Mouse (Mus musculus) spleen, embryonic (tissue): ENCODE data around the gene Nmral1.

Experiments used
- CTCF ChIA-PET: fragments of 350-600 bp; sonication (Branson Sonifier 250); formaldehyde crosslinking; loops from one replicate; lab custom pipeline; 2022; lab: Charles Lee

The Nmral1 gene

DNA sequence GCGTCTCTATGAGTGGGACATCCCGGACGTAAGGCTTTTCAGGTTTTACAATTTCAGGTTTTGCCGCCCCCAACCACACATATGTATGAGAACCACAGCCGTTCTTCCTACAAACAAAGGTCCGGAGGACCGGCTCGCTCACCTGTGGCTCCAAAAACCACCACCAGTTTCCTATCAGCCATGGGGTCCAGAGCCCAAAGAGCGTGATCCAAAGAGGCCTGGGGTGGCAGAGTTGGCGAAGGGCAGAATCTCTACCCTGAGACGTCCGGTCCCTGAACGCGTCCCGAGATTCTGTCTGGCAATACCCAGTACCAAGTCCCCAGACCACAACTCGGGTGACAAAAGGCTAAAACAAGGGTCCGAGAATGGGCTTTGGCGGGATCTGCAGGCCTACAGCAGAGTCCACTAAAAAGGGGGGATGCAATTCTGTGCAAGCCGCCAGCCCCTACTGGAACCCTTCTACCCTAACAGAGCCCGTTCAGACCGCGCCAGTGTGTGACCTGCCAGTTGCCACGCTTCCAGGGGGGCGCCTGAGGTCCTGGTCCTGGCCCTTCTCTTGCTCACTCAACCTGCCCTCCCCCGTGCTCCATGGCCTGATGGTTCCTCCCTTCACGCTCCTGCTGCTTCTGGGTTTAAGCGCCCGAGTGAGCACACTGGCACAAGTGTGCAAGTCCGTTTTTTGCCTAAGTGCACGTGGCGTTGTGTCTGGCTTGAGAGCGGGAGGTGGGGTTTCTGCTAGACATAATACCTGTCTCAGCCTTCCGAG is at the start of gene Nmral1:
Gene Nmral1, minus strand, starts transcription at position 604 of the 766 bp plus-strand sequence.
- CTCF ChIA-PET, result no interaction called here

DNA sequence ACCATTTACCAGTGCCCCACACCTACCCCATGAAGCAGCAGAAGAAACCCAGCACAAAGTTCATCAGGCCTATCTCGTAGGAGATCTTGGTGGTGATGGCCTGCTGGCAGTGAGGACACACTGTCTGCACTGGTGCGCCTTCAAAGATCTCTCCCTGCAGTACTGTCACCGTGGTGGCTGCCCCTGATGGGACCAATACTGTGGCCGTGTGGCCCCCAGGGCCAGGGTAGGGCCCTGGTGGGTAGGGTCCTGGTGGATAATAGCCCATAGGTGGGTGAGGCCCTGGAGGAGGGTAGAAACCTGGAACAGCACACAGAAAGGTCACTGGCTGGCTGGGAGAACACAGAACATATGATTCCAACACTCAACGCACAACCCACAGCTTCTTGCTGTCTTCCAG is 49.6 kb upstream of the Nmral1 start:
- CTCF ChIA-PET, result interaction anchor here (0.9 kb wide), 1 partner anchor 12 kb away, joined by 3 read pairs; no protein-coding TSS in a partner anchor

DNA sequence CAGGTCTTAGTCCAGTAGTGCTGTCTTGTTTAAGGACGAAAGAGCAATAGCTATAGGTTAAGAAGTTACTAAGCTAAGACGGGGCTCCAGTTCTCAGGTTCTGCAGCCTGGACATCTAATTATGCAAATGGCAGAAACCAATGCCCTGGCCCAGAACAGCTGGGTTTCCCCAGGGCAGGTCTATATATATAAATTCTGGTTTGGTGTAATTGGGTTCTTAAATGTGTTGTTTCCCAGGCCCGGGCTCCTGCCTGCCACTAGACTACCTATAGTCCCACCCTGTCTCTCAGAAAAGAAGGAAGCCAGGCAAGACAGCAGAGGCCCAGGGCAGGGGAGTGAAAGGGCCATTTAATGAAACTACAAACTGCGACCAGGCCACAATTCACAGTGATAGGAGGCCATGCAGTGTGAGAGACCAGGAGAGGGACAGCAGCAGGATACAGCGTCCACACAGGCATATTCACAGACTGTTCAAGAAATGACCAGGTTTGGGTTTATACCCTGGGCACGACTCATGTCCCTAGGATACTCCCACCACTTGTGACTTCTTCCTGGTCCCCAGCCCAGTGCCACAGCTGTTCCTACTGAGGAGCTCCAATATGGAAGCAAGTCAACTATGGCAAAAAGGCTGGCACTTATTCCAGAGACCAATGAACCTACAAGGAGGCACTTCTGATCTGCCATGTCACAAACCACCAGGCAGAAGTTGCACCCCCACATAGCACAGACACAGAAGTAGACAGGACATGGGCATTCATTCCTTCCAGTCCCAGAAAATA is 48.0 kb upstream of the Nmral1 start:
- CTCF ChIA-PET, result no interaction called here

DNA sequence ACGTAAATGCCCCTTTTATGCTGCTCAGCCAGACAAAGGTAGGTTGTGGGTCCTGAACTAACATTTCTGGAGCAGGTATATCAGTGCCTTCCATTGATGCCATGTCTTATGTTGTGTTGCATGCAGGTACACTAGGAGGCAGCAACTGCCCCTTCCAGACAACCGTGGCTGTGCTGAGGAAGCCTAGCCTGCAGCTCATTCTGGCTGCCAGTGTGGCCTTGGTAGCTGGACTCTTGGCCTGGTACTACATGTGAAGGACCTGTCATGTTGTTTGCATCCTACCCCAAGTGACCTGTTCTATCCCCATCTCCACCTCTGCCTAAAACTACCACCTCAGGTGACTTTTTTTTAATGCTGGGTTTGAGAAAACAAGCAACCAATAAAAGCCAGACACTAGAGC is 46.7 kb upstream of the Nmral1 start:
- CTCF ChIA-PET, result no interaction called here

DNA sequence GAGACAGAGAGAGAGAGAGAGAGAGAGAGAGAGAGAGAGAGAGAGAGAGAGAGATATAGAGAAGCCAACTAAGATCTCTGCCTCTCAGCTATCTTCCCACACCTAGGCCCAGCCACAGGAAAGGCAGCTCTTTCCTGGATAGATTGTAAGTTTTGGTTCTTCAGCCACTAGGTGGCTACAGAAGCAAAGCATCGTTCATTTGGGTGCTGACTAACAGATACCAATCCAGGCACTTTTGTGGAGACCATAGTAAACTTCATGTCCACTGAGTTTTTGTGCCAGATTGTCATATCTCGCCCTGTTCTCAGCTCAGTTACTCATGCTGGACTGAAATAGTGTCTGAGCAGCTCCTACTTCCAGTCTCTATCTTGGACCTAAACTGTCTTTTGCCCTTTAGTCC is 44.1 kb upstream of the Nmral1 start:
- CTCF ChIA-PET, result no interaction called here

DNA sequence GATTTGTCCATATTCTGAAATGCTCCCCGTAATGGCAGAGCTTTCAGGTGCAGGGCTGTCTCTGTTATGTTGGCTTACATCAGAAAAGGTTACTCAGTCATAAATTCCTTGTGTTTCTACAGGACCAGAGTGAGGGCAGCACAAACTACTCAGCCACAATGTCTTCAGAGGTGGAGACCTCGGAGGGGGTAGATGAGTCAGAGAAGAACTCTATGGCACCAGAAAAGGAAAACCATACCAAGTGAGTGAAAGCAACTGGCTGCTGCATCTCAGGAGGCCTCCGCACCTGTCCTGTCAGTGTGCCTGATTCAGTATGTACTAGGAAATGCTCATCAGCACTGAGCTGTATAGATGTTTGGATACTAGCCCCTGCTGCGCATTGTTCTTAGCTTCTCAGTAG is 43.3 kb upstream of the Nmral1 start:
- CTCF ChIA-PET, result no interaction called here

DNA sequence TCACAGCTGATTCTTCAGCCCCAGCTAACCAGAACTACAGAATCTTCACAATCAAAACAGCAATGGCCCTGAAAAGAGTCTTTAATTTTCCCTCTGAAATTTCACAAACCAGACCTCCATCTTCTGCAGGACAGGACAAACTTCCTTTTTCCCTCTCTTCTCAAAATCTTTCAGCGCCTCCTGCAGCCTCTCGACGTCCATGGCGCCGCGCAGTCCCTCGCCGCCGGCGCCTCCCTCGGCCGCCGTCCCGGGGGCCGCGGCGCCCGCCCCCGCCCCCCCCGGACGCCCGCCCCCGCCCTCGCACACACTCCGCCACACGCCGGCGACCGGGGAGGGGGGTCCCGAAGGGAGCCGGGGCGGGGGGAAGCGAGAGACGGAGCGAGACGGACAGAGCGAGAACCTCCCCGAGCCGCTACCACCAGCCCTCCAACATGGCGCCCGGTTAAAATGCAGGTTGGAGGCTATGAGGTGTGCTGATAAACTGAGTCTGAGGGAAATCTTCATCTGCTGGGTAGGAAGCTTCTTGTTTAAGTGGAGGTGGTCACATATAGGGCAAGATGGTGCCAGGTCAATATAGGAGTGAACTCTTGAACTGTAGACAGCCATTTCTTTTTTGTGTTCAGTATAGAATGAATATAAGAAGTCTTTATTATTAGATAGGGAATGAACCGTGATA is 37.6 kb upstream of the Nmral1 start:
- CTCF ChIA-PET, result interaction anchor here (1.0 kb wide), 1 partner anchor 13 kb away, joined by 3 read pairs; no protein-coding TSS in a partner anchor

GRCm38 (mm10) chr16:4754045-4754444 is 34.9 kb upstream of the Nmral1 start:
- CTCF ChIA-PET, result no interaction called here

DNA sequence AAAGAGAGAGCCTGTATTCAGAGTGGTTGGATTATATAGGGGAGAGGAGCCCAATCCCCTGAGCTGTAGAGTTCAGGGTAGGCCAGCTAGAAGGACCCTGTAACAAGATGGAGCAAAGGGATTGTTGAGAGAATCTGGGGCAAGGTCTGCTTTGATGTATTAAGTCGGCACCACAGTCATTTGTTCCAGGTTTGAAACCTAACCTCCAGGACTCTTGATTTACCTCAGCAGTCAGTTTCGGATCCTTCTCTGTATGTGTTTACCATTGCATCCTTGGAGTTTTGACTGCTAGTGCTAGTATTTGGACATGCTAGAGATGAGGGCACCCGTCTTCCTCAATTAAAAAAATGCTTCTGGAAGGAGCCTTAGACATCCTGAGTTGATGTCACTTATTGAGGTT is 33.0 kb upstream of the Nmral1 start:
- CTCF ChIA-PET, result no interaction called here

GRCm38 (mm10) chr16:4742186-4742585 is 23.0 kb upstream of the Nmral1 start:
- CTCF ChIA-PET, result interaction anchor here (1.0 kb wide), 1 partner anchor 11 kb away, joined by 5 read pairs; no protein-coding TSS in a partner anchor

DNA sequence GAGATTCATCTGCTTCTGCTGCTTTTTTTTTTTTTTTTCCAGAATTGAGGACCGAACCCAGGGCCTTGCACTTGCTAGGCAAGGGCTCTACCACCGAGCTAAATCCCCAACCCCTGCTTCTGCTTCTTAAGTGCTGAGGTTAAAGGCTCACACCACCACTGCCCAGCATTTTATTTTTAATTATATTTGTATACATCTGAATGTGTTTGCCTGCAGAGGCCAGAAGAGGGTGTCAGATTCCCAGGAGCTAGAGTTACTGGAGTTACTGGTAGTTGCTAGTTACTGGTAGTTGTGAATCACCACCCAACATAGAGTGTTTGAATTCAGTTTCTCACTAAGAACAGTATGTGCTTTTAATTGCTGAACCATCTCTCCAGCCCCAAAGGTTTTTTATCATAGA is 20.8 kb upstream of the Nmral1 start:
- CTCF ChIA-PET, result interaction anchor here (0.6 kb wide), 1 partner anchor 36 kb away, joined by 3 read pairs; no protein-coding TSS in a partner anchor

GRCm38 (mm10) chr16:4736262-4736661 is 17.1 kb upstream of the Nmral1 start:
- CTCF ChIA-PET, result interaction anchor here (0.6 kb wide), 1 partner anchor 168 kb away, joined by 3 read pairs; no protein-coding TSS in a partner anchor

GRCm38 (mm10) chr16:4730776-4731358 is 11.7 kb upstream of the Nmral1 start:
- CTCF ChIA-PET, result interaction anchor here (0.7 to 1.0 kb wide), 2 partner anchors 11 to 150 kb away, joined by 4 to 5 read pairs; no protein-coding TSS in a partner anchor

DNA sequence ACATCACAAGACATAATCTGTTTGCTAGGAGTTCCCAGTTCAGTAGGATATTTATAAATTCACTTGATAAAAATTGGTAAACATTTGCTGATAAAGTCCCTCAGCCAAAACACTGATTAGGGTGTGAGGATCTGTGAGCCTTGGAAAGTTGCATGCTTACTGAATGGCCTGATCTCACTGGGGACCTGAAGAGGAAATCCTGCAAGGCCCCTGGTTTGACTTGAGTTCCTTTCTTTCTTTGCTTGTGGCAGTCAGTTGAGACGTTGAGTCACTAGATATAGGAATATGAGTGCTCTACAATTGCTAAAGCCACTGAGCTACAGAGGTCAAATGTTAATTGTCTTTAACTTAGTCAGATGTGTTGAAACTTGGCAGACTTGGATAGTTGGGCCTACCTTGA is 8.8 kb upstream of the Nmral1 start:
- CTCF ChIA-PET, result interaction anchor here (0.6 kb wide), 1 partner anchor 10 kb away, joined by 3 read pairs; no protein-coding TSS in a partner anchor

GRCm38 (mm10) chr16:4727526-4727925 is 8.4 kb upstream of the Nmral1 start:
- CTCF ChIA-PET, result no interaction called here

GRCm38 (mm10) chr16:4726528-4727128 is 7.5 kb upstream of the Nmral1 start:
- CTCF ChIA-PET, result interaction anchor here (0.7 kb wide), 1 partner anchor 284 kb away, joined by 3 read pairs; no protein-coding TSS in a partner anchor

- CTCF ChIA-PET, result interaction anchor here (0.7 kb wide), 1 partner anchor 285 kb away, joined by 3 read pairs; no protein-coding TSS in a partner anchor
Measured at GRCm38 (mm10) chr16:4725780-4726527, 6.8 kb upstream of the Nmral1 start, which contains the start of gene Hmox2. Hmox2 (plus strand) TSS chr16:4726361.

- CTCF ChIA-PET, result no interaction called here
Measured at GRCm38 (mm10) chr16:4725266-4725665, 6.1 kb upstream of the Nmral1 start.

DNA sequence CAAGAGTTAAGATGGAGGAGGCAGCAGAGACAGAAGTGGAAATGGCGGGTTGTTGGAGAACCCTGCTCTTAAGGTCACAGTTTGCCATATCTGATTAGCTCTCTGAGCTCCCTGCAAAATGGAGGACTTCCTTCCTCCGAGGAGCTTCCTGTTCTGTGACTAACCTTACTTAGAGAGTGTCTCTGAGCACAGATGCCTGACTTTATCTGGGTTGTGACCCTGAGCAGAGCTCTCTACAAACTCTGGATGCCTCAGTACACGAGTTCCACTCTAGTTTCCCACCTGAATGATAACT is 3.7 kb upstream of the Nmral1 start:
- CTCF ChIA-PET, result interaction anchor here (0.6 kb wide), 2 partner anchors 10 to 146 kb away, joined by 6 to 12 read pairs; no protein-coding TSS in a partner anchor
